Mouse (Mus musculus): ENCODE measurements around the gene Nkpd1. TPM values are rescaled to one million over a fixed set of nuclear protein-coding genes. Genes with fewer than 3 reads are reported as not detected.

The Nkpd1 gene
- polyA plus RNA-seq, 1 experiment from 2014 or later: not detected

- ATAC-seq: peak; percentile 86
- peaks cover 12% of the 10 kb centered on the region; the same call in 1 of the 2 replicates for H3K27me3 ChIP-seq (replicated peaks; ENCODE audit: control insufficient read depth, insufficient read depth, low read length)
- peak overlapping the region; percentile 62 for H3K4me3 ChIP-seq (ENCODE audit: low read depth, low read length)
- H3K4me1 ChIP-seq (replicated peaks; ENCODE audit: control insufficient read depth, insufficient read depth, low read length): peaks cover 18% of the 10 kb centered on the region
- peak overlapping the region; percentile 88 for H3K27ac ChIP-seq (ENCODE audit: low read depth, low read length)
- H3K9me3 ChIP-seq (ENCODE audit: control insufficient read depth): no peaks in the 10 kb centered on the region
- peaks cover 12% of the 10 kb centered on the region; the same call in 1 of the 2 replicates for H3K36me3 ChIP-seq (ENCODE audit: control insufficient read depth, insufficient read depth)
- peak; percentile 36 for TF ChIP-seq CTCF (IDR thresholded peaks at IDR 0.05; ENCODE audit: low read depth)
- peak overlapping the region; percentile 89 for H3K4me2 ChIP-seq (replicated peaks; ENCODE audit: low read depth)
- peak overlapping the region; percentile 75 for H3K9ac ChIP-seq (ENCODE audit: low read depth, low read length)
- under 1% methylated on average over 53 of the region's 53 CpGs for WGBS
These were observed 55.5 kb downstream of the Nkpd1 start for GRCm38 (mm10) chr7:19572926-19573775.

- TF ChIP-seq CTCF (IDR thresholded peaks at IDR 0.05; ENCODE audit: low read depth): no peak
- ATAC-seq: no peak
- H3K9ac ChIP-seq (ENCODE audit: low read depth, low read length): peak overlapping the region; percentile 75
- peaks cover 18% of the 10 kb centered on the region for H3K4me1 ChIP-seq (replicated peaks; ENCODE audit: control insufficient read depth, insufficient read depth, low read length)
- no peaks in the 10 kb centered on the region for H3K9me3 ChIP-seq (ENCODE audit: control insufficient read depth)
- H3K36me3 ChIP-seq (ENCODE audit: control insufficient read depth, insufficient read depth): peaks cover 12% of the 10 kb centered on the region; the same call in 1 of the 2 replicates
- H3K4me3 ChIP-seq (ENCODE audit: low read depth, low read length): peak overlapping the region; percentile 62
- peaks cover 12% of the 10 kb centered on the region; the same call in 1 of the 2 replicates for H3K27me3 ChIP-seq (replicated peaks; ENCODE audit: control insufficient read depth, insufficient read depth, low read length)
- WGBS: 9% methylated on average over 16 of the region's 16 CpGs
- H3K4me2 ChIP-seq (replicated peaks; ENCODE audit: low read depth): peak overlapping the region; percentile 89
- peak overlapping the region; percentile 88 for H3K27ac ChIP-seq (ENCODE audit: low read depth, low read length)
These were observed 56.1 kb downstream of the Nkpd1 start for GRCm38 (mm10) chr7:19573776-19574140.

Other genes with a start within 250 kb of the Nkpd1 start
- 98.5 and 106 TPM in 2 replicates for gene Vasp, start 246.0 kb upstream of the Nkpd1 start, polyA plus RNA-seq (2015; fragmentation: Nextera tagmentation; extraction: Ambion mirVana)
- 0.12 and 0.14 TPM in 2 replicates for gene Ppm1n, start 237.8 kb upstream of the Nkpd1 start, polyA plus RNA-seq (2015; fragmentation: Nextera tagmentation; extraction: Ambion mirVana)
- gene Rtn2, start 235.2 kb upstream of the Nkpd1 start, polyA plus RNA-seq (2015; fragmentation: Nextera tagmentation; extraction: Ambion mirVana): 7.1 and 9.3 TPM in 2 replicates
- 0.12 and 0.54 TPM in 2 replicates for gene Fosb, start 207.8 kb upstream of the Nkpd1 start, polyA plus RNA-seq (2015; fragmentation: Nextera tagmentation; extraction: Ambion mirVana)
- gene Ercc1, start 173.1 kb upstream of the Nkpd1 start, polyA plus RNA-seq (2015; fragmentation: Nextera tagmentation; extraction: Ambion mirVana): 22.1 and 27.1 TPM in 2 replicates
- gene Cd3eap, start 158.4 kb upstream of the Nkpd1 start, polyA plus RNA-seq (2015; fragmentation: Nextera tagmentation; extraction: Ambion mirVana): 8.3 and 9.7 TPM in 2 replicates
- gene Ppp1r13l, start 158.1 kb upstream of the Nkpd1 start, polyA plus RNA-seq (2015; fragmentation: Nextera tagmentation; extraction: Ambion mirVana): 1.4 TPM in 2 replicates
- gene Ercc2, start 135.8 kb upstream of the Nkpd1 start, polyA plus RNA-seq (2015; fragmentation: Nextera tagmentation; extraction: Ambion mirVana): 6.2 and 8.7 TPM in 2 replicates
- 1.6 TPM in 2 replicates for gene Klc3, start 113.7 kb upstream of the Nkpd1 start, polyA plus RNA-seq (2015; fragmentation: Nextera tagmentation; extraction: Ambion mirVana)
- gene Ckm, start 113.1 kb upstream of the Nkpd1 start, polyA plus RNA-seq (2015; fragmentation: Nextera tagmentation; extraction: Ambion mirVana): 25.2 and 26.2 TPM in 2 replicates
- gene Mark4, start 59.0 kb upstream of the Nkpd1 start, polyA plus RNA-seq (2015; fragmentation: Nextera tagmentation; extraction: Ambion mirVana): 4.2 and 4.7 TPM in 2 replicates
- gene Exoc3l2, start 54.5 kb upstream of the Nkpd1 start, polyA plus RNA-seq (2015; fragmentation: Nextera tagmentation; extraction: Ambion mirVana): 1.1 and 1.9 TPM in 2 replicates
- gene Bloc1s3, start 9.5 kb upstream of the Nkpd1 start, polyA plus RNA-seq (2015; fragmentation: Nextera tagmentation; extraction: Ambion mirVana): 3.4 TPM in 2 replicates
- gene Trappc6a, start 9.4 kb upstream of the Nkpd1 start, polyA plus RNA-seq (2015; fragmentation: Nextera tagmentation; extraction: Ambion mirVana): 108 and 118 TPM in 2 replicates
- 13.9 and 15.0 TPM in 2 replicates for gene Ppp1r37, start 45.2 kb downstream of the Nkpd1 start, polyA plus RNA-seq (2015; fragmentation: Nextera tagmentation; extraction: Ambion mirVana)
- gene Zfp296, start 59.4 kb downstream of the Nkpd1 start, polyA plus RNA-seq (2015; fragmentation: Nextera tagmentation; extraction: Ambion mirVana): 0.14 TPM in 1 of 2 replicates, not detected in the other
- gene Gemin7, start 59.8 kb downstream of the Nkpd1 start, polyA plus RNA-seq (2015; fragmentation: Nextera tagmentation; extraction: Ambion mirVana): 99.5 and 102 TPM in 2 replicates
- gene Clasrp, start 86.6 kb downstream of the Nkpd1 start, polyA plus RNA-seq (2015; fragmentation: Nextera tagmentation; extraction: Ambion mirVana): 14.8 and 16.9 TPM in 2 replicates
- 10.5 and 10.6 TPM in 2 replicates for gene Relb, start 111.6 kb downstream of the Nkpd1 start, polyA plus RNA-seq (2015; fragmentation: Nextera tagmentation; extraction: Ambion mirVana)
- 66.1 and 70.6 TPM in 2 replicates for gene Clptm1, start 147.2 kb downstream of the Nkpd1 start, polyA plus RNA-seq (2015; fragmentation: Nextera tagmentation; extraction: Ambion mirVana)
- gene Apoc2, start 160.1 kb downstream of the Nkpd1 start, polyA plus RNA-seq (2015; fragmentation: Nextera tagmentation; extraction: Ambion mirVana): 11,285 and 12,482 TPM in 2 replicates
- 5.6 and 13.5 TPM in 2 replicates for gene Gm44805, start 163.6 kb downstream of the Nkpd1 start, polyA plus RNA-seq (2015; fragmentation: Nextera tagmentation; extraction: Ambion mirVana)
- gene Apoc4, start 163.6 kb downstream of the Nkpd1 start, polyA plus RNA-seq (2015; fragmentation: Nextera tagmentation; extraction: Ambion mirVana): 0.70 and 1.4 TPM in 2 replicates
- 34.7 and 50.0 TPM in 2 replicates for gene Apoc1, start 174.8 kb downstream of the Nkpd1 start, polyA plus RNA-seq (2015; fragmentation: Nextera tagmentation; extraction: Ambion mirVana)
- gene Apoe, start 181.3 kb downstream of the Nkpd1 start, polyA plus RNA-seq (2015; fragmentation: Nextera tagmentation; extraction: Ambion mirVana): 435 and 436 TPM in 2 replicates
- gene Tomm40, start 197.6 kb downstream of the Nkpd1 start, polyA plus RNA-seq (2015; fragmentation: Nextera tagmentation; extraction: Ambion mirVana): 80.1 and 85.5 TPM in 2 replicates
- gene Nectin2, start 232.6 kb downstream of the Nkpd1 start, polyA plus RNA-seq (2015; fragmentation: Nextera tagmentation; extraction: Ambion mirVana): 93.1 and 94.7 TPM in 2 replicates

All from intestine, postnatal 0 days (tissue).